Mouse (Mus musculus) frontal cortex, adult 2 months (tissue): ENCODE data around the gene Cdkn3. TPM values are rescaled to one million over a fixed set of nuclear protein-coding genes. Genes with fewer than 3 reads are reported as not detected.
"Not testable (repeated sequence)": the region's sequence is repeated elsewhere in the genome, so short reads cannot be mapped to it uniquely, and the experiment has no call there.

ENCODE experiments used
- DNase-seq, 2 experiments: peaks; one replicate each; pipeline ENCODE4 v3.0.0; 2022; ENCODE audit warnings: low spot score in 1 of 2; ENCODE audit errors: extremely low spot score in 1 of 2
- polyA plus RNA-seq: library from polyadenylated mRNA; depleted of rRNA; stranded (reverse); fragments of >200 nt; gene quantifications from 2 replicates; pipeline ENCODE4 v1.2.3, GENCODE M21; 2012; rRNA removed

The Cdkn3 gene
- polyA plus RNA-seq: 0.70 and 0.97 TPM in 2 replicates

DNA sequence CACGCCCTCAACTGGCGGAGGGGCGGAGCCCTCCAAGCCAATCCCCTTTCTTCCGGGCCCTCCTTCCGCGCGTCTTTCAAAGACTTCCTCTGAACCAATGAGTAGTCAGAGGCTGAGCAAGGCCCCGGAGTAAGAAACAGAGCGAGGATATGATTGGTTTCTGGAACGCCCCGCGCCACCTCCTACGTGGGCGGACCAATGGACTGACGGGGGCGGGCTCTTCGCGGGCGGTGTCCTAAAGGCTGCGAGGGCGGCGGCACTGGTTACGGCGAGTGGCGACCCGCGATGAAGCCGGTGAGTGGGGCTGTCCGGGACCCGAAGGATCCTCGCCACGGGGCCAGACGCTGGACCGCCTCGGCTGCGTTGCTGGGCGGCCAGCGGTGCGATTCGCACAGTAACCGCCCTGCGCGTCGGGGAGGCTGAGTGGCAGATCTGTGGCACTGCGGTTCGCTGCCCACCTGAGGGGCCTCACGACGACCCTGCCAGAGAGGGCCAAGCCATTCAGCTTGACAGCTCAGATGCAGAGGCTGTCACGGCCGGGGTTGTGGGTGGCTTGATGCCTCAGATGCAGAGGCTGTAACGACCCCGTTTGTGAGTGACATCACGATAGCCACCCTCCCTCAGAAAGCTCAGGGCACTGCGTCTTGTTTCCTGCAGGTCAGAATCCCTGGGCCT, at the start of gene Cdkn3:
Gene Cdkn3, plus strand, starts transcription at position 187 of the 675 bp plus-strand sequence.
- peak; percentile 87 to 90 for DNase-seq

DNA sequence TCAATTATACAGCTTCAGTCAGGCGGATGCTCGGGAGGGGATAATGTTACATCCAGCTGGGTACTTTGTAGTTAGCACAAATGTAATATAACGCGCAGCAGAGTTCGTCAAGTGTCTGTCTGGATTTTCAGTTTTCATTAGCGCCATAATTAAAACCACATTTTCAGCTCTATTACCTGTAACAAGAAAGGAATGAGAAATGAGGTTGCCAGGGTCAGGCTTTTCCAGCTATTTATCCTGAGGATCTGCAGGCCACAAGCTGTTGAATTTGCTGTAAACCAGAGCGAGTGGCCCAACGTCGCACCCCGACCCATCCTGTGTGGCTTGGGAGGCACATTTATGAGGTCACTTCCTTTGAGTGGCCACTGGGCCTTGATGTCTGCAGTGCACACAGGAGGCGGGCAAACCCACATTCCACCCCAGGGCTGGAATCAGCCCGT, 41.8 kb upstream of the Cdkn3 start:
- DNase-seq: no peak

DNA sequence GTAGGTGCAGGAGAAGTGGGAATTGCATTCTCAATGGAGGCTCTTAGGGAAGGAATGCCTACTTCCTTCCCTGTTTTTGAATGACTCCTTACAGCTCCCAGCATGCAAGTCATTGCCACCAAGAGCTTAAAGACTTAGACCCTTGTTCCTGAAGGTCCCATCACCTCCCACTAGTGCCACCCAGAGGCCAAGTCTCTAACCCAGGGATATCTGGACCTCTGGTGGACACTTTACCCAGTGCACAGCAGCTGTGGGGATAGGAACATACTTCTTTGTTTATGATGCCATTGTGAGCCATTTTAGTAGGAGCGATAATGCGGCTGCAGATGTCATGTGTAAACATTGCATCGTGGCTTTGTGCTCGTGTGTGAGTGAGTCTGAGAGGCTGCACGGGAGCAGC, 38.3 kb upstream of the Cdkn3 start:
- DNase-seq: peak in 1 of 2 experiments; percentile 15

DNA sequence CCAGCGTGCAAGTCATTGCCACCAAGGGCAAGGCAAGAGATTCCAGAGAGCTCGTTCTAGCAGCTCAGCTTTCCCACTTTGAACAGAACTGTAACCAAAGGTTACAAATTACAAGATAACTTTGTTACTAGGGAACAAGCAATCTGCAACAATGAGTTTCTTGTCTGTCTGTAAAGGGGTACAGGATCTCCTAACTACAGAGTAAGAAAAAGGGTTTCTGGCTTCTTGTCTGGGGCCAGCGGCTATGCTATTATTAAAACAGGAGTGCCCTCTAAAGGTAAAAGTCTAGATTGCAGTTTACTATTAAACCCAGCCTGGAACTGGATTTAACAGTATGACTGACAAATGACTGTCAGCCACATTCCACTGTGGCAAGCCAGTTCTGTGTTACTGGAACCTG, 36.5 kb upstream of the Cdkn3 start:
- peak in 1 of 2 experiments; percentile 67 for DNase-seq

DNA sequence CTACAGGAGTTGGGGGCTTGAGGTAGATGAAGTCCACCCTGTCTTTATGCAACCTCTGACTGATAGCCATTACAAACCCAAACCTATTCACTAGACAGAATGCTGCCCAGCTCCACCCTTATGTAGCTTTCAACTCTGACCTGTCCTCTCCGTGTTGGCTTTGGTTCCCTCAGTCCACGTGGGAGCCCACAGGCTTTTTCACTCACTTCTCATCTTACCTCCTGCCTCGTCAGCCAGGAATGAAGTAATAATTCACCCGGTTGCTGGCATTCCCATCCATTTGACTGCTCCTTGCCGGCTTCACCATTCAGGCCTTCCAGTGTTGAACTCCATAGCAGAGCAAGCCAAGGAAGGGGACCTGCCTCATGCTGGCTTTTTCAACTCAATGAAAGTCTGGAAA, 35.4 kb upstream of the Cdkn3 start:
- DNase-seq: no peak

DNA sequence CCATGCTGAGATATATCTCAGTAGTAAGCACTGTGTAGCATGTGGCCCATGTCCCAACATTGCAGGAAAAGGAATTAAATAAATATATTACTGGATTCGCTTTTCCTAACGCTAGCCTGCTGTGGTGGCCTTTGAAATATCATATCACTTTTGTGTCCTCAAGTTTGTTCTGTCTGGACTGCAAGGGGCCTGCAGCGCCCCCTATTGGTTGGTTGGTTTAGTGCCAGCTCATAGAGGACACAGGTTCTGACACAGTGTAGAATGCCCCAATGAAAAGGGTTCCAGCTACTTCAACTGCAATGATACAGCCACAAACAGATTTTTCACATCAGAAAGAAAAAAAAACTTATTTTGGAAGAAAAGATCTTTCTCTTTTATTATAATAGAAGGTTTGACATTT, 34.6 kb upstream of the Cdkn3 start:
- DNase-seq: peak in 1 of 2 experiments; percentile 15

DNA sequence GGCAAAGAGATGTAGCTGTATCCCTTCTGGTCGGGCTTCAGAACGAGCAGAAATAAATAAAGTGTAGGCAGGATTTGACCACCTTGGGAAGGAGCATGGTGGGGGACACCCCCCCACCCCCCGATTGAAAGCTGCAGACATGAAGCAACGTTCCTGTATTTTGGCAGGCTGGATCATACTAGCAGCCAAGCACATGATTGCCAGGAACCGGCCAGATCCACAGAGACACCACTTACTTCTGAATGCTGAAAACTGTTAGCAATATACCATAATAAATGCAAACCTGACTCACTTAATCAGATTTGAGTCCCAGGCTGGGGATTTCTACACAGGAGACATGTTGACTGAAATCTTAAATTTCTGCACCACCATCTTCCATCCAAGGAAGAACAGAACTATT, 26.1 kb upstream of the Cdkn3 start:
- no peak for DNase-seq

DNA sequence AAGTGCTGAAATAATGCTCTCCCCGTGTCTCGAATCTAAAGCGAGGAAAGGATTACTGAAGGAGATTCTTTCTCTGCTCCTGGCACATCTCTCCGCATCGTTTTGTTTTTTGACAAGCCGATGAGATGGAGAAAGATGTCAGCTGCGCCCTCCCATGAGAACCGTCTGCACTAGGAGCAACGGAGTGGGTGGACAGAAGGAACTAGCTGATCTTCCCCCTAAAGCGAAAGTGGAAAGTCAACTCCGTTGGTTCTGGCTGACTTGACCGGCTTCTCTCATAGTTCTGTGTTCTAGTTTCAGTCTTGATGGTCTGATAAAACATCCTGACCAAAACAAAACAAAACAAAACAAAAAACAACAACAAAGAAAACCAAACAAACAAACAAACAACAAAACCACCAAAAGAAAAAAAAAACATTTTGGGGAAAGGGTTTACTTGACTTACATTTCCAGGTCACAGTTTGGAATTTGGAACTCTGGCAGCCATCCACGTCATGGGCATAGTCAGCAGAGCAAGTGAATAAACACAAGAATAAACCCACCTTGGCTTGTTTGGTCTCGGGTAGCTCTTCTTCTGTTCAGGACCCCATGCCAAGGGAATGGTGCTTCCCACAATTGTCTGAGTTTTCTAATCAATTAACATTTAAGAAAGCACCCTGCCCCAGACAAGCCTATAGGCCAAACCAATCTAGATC, 25.4 kb upstream of the Cdkn3 start:
- DNase-seq: no peak

DNA sequence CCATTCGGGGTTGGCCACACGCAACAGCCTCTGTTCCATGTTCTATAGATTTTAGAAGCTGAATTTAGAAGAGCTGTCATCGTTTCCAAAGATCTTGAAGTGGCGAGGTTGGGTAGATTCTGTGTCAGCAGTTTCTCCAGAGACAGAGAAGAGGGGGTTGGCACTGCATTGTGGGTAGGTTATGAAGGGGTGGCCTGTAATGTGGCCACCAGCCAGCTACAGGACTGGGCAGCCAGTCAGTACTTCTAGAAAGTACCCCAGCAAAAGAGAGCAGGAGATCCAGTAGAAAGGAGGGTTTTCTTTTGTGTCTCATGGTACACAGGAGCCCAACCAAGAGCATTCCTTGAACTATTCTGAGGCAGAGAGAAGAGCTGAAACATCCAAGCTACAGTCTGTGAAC, 24.0 kb upstream of the Cdkn3 start:
- no peak for DNase-seq

DNA sequence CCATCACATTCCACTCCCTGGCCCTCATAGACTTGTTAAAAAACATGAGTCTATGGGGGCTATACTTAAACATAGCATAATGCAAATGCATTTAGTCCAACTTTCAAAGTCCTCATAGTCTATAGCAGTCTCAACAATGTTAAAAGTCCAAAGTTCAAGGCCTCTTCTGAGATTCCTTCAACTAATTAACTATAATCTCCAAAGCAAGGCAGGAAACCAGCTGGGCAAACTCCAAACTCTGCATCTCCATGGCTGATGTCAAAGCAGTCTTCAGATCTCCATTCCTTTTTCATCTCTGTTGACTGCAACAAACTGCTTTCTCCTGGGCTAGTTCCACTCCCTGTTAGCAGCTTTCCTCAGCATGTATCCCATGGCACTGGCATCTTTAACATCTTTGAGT, 23.0 kb upstream of the Cdkn3 start:
- DNase-seq: not testable (repeated sequence)

DNA sequence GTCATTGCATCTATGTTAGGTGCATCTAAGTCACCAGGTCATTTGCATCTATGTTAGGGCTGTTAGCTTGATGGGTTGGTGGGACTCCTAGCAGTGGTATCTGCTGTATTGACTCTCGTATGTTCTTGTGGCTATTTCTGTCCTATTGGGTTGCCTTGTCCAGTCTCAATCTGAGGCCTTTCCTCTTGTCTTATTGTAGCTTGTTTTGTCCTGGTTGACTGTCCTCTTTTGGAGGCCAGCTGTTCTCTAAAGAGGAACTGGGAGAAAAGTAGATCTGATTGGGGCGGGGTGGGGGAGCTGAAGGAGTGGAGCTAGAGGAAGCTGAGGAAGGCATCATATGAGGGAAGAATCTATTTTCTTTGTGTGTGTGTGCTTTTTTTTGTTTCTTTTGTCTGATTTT, 17.7 kb upstream of the Cdkn3 start:
- no peak for DNase-seq

DNA sequence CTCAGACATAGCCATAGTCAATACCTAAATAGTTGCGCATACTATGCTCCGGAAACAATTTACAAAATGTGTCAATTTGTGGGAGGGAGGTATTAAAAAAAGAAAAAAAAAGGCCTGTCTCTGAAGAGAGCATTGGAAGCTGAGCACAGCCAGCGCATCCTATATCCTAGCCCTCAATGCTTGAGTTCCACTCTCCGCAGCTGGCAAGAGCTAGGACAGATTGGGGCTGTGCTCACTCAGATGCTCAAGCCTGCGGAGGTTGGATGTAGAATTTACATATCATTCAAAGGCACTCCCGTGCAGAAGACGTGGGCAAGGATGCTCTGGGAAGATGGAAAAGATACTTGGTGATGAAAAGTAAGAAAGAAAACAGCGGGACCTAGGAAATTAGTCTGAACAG, 14.9 kb upstream of the Cdkn3 start:
- DNase-seq: peak in 1 of 2 experiments; percentile 24

DNA sequence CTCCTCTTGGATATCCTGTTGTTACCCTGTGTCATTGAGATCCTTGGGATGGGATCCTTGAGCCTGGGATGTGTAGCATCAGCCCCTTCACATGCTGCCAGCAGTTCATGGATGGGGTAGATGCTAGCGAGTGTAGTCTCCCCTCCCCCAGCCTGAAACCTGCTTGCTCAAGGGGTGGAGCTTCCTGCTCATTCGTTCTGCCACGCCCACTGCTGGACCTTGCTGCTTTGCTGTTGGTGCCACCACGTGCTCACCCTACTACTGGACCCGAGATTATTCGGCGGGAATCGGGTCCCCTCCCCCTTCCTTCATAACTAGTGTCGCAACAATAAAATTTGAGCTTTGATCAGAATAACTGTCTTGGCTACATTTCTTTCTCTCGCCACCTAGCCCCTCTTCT, 6.0 kb upstream of the Cdkn3 start:
- not testable (repeated sequence) for DNase-seq

DNA sequence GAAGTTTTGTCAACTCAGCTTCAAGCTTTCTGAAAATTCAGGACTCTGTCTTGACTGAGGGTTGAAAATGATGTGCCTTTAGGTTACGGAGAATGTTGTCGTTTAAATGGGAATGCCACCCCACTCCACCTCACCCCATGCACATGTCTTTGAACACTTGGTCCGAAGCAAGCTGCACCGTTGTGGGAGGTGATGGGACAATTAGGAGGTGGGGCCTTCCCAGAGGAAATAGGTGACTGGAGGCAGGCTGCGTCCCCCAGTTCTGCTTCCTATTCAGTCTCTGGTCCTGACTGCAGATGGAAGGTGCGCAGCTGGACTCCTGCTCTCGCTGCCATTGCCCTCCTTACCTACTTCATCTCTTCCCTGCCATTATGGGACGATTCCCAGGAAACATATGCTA, 4.5 kb upstream of the Cdkn3 start:
- DNase-seq: no peak

DNA sequence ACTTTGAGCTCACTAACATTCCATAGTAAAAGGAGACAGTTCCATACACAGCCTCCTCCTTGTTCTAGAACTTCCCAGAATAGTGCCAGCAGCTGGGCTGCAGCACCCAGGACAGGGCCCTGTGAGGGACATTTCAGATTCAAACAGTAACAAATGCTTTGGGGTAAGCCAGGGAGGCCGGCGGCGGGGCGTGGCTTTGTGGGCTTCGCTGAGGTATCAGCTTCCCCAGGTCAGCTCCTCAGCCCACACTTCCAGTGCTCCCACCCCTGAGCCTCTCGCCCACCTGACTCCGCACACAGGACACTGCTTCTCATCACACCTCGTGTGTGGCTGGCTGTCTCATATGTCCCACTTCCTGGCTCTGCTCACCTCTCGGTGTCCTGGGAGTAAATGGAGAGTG, 2.6 kb upstream of the Cdkn3 start:
- DNase-seq: no peak

DNA sequence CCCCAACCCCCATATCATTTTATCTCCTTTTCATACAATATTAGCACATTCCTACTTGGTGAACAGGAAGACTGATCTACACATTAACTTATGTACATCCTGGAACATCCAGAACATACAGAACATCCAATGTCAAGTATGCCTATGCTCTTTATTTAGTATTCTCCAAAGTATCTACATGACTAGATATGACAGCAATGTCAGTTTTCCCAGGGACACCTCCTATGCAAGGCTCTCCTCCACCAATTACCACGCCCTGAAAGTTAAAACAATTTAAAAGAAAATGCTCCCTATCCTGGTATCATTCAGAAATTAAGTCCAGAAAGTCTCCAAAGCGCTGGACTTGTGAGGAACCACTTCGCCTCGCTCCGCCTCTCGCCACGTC, 379 bp upstream of the Cdkn3 start:
- no peak for DNase-seq

DNA sequence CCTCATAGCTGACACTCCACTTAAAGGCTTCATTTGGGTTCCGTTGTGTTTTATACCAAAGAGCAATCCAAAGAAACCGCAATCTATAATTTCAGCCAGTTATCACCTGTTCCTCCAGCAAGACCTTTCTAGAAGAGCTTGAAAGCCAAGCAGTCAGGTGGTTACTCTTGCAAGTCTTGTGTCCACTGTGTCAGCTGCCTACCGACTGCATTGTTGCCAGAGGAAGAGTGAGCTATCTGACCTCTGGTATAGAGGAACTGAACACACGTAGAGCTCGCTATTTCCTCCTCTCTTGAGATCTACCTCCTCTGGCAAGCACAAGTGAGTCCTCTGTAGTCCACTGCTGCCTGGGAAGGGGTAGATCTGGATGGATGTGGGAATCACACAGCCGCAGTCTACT, 845 bp downstream of the Cdkn3 start:
- DNase-seq: no peak

DNA sequence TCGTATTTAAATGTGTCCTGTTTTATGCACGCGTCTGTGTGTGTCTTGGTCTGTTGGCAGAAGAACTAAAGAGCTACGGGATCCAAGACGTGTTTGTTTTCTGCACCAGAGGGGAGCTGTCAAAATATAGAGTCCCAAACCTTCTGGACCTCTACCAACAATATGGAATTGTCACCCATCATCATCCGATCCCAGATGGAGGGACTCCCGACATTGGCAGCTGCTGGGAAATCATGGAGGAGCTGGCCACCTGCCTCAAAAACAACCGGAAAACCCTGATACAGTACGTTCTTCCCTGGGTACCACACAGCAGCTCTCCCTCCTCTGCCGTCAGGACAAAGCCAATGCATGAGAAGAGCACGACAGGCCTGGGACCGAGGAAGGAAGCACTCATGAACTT, 6.8 kb downstream of the Cdkn3 start:
- DNase-seq: peak in 1 of 2 experiments; percentile 17

DNA sequence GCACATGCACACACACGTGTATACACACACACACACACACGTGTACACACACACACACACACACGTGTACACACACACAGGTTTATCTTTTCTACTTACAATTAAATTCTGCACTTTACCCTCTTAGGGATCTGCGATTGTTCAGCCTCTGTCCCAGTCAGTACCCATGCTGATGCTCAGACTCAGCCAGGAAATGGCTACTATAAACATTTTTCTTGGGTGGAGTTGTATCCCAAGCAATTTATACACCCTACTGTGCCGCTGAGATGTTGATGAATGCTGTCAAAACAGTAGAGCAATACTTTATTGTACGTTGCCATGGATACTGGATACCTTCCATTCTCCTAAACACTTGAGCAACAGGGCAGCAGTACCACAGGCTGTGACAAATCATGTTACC, 9.7 kb downstream of the Cdkn3 start:
- no peak for DNase-seq

DNA sequence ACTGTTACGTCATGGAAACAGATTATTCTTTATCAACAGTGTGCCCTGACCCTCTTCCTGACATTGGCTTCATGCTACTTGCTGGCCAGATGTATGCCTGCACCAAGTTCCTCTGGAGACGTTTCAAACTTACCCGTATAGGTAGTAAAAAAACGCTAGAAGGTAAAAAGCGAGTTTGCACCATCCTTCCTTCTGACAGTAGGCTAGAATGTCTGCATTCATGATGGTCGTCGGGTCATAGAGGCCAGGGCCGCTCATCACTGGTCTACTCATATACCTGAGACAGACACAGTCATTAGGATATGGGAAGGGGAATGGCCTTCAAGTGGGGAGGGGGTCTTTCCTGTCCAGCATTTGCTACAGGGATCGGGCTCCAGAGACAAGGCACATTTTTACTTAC, 18.4 kb downstream of the Cdkn3 start:
- DNase-seq: no peak

DNA sequence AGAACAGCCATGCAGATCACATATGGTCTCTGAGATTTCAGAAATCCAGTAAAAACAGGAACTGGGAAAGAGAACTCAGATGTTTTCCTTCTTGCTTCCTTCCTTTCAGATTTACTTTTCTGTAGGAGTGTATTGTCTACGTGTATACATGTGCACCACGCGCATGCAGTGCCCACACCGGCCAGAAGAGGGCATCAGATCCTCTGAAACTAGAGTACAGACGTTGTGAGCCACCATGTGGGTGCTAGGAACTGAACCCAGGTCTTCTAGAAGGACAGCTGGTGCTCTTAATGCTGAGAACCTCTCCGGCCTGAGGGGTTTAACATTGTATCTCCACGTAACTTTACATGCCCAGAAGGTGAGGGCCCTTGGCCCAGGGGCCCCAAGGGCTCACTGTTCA, 18.9 kb downstream of the Cdkn3 start:
- DNase-seq: no peak

DNA sequence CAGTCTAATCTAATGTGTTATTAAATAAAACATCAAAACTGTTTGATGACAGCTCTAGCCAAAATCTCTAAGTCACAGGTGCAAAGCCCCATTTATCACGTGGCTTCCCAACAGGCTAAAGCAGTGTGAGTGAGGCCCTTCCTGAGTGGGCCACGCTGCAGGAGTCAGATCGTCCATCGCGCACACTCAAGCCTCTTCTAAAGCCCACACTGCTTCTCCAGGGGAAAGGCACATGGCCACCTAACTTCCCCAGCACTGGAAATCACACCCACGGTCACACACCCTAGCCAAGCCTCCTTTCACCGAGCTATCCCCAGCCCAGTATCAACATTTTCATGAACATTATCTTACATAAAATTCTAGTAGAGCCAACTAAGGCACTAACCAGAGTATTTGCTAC, 20.7 kb downstream of the Cdkn3 start:
- DNase-seq: no peak
